ENCODE assay signal across 22 mouse cellular contexts in the genomic region with DNA sequence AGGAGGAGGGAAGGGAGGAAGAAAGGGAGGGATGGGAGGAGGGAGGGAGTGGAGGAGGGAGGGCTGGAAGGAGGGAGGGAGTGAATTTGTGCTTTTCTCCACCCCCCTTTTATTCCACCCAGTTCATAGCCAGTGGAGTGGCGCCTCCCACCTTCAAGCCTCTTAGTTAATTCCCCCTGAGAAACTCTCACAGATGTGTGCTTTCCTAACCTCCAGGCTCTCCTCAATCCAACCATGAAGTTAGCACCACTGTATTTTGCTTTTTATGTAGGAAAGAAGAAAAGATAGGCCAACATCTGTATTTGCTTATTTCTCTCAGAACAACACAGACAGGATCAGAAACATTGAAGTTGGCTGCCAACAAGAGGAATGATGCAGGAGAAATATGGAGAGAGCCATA.
DNase-seq lines count a peak whose midpoint lies in the region; ATAC-seq and TF ChIP-seq lines count a peak whose summit lies in the region.
"Had no signal": no experiment of that assay in that cellular context is flagged by ENCODE, and none has a peak within 500 bp of the region (broad histone marks: within the 10 kb centered on the region; RNA-seq: fewer than 3 reads in every experiment).

No protein-coding gene starts in this region.

- TF ChIP-seq CTCF in kidney, postnatal 0 days (IDR thresholded peaks at IDR 0.05; ENCODE audit: low read depth), result no peak

- ATAC-seq in embryonic facial prominence, embryonic 14.5 days (ENCODE audit: low read depth), result 0 out of 2 replicates have a peak, but pooled peaks have one; percentile 26
- no peak for ATAC-seq in kidney, postnatal 0 days (replicated peaks; ENCODE audit: low FRiP score, low read depth)
- ATAC-seq in kidney, embryonic 15.5 days (replicated peaks; ENCODE audit: low FRiP score), result no peak
- peak; percentile 37; the same call in 1 of the 2 replicates for ATAC-seq in limb, embryonic 14.5 days (ENCODE audit: low FRiP score, low read depth)
- ATAC-seq: activated CD4-positive, CD25-positive, alpha-beta regulatory T cell, adult 4 months; CD4-positive, CD25-positive, alpha-beta regulatory T cell, adult 4 months; forebrain, embryonic 15.5 days; forebrain, postnatal 0 days; Patski had no signal

- WGBS in embryonic facial prominence, embryonic 14.5 days, result 46% methylated on average over 1 of the region's 1 CpGs
- 54% methylated on average over 1 of the region's 1 CpGs for WGBS in embryonic facial prominence, embryonic 10.5 days
- 37% methylated on average over 1 of the region's 1 CpGs for WGBS in kidney, postnatal 0 days
- WGBS in kidney, embryonic 15.5 days, result 43% methylated on average over 1 of the region's 1 CpGs
- WGBS in limb, embryonic 14.5 days, result 17% methylated on average over 1 of the region's 1 CpGs

- peak; percentile 60 for DNase-seq in embryonic facial prominence, embryonic 14.5 days (ENCODE audit: low spot score)
- no peak for DNase-seq in embryonic facial prominence, embryonic 10.5 days (ENCODE audit: low spot score)
- DNase-seq in kidney, postnatal 0 days (ENCODE audit: low spot score), result peak; percentile 30
- no peak for DNase-seq in limb, embryonic 14.5 days (ENCODE audit: low spot score)
- DNase-seq: adrenal gland, adult 8-10 months; adrenal gland, postnatal 14 days; adrenal gland, postnatal 36 days; B cell, adult 2 months; cerebellum, adult 11-12 months; cerebellum, adult 2 months; cerebellum, adult 9-10 months; cerebellum, postnatal 10 days; cerebellum, postnatal 25 days; forebrain, postnatal 0 days had no signal

- H3K4me1 ChIP-seq in embryonic facial prominence, embryonic 14.5 days (ENCODE audit: control insufficient read depth, insufficient read depth, low read length), result no peaks in the 10 kb centered on the region; the same call in 1 of the 2 replicates
- peaks cover 4% of the 10 kb centered on the region; the same call in 1 of the 2 replicates for H3K4me1 ChIP-seq in embryonic facial prominence, embryonic 10.5 days
- no peaks in the 10 kb centered on the region for H3K4me1 ChIP-seq in kidney, postnatal 0 days (replicated peaks; ENCODE audit: insufficient read depth, low read length)
- H3K4me1 ChIP-seq in kidney, embryonic 15.5 days, result no peaks in the 10 kb centered on the region
- no peaks in the 10 kb centered on the region for H3K4me1 ChIP-seq in limb, embryonic 14.5 days (ENCODE audit: control insufficient read depth, insufficient read depth, low read length)
- H3K4me1 ChIP-seq: forebrain, embryonic 12.5 days; forebrain, embryonic 15.5 days had no signal

- no peak overlapping the region; the same call in 1 of the 2 replicates for H3K27ac ChIP-seq in embryonic facial prominence, embryonic 14.5 days (replicated peaks; ENCODE audit: low read depth, low read length)
- H3K27ac ChIP-seq in embryonic facial prominence, embryonic 10.5 days (replicated peaks), result no peak overlapping the region
- no peak overlapping the region for H3K27ac ChIP-seq in kidney, postnatal 0 days
- H3K27ac ChIP-seq in kidney, embryonic 15.5 days, result no peak overlapping the region
- H3K27ac ChIP-seq in limb, embryonic 14.5 days (replicated peaks; ENCODE audit: low read depth, low read length), result no peak overlapping the region
- H3K27ac ChIP-seq: embryonic facial prominence, embryonic 13.5 days; forebrain, embryonic 12.5 days; forebrain, embryonic 15.5 days had no signal

- H3K4me3 ChIP-seq in embryonic facial prominence, embryonic 14.5 days (ENCODE audit: low read depth, low read length), result no peak overlapping the region
- no peak overlapping the region for H3K4me3 ChIP-seq in embryonic facial prominence, embryonic 10.5 days
- no peak overlapping the region for H3K4me3 ChIP-seq in kidney, postnatal 0 days (replicated peaks; ENCODE audit: low read depth, low read length)
- no peak overlapping the region for H3K4me3 ChIP-seq in kidney, embryonic 15.5 days (replicated peaks)
- no peak overlapping the region for H3K4me3 ChIP-seq in limb, embryonic 14.5 days (replicated peaks; ENCODE audit: low read length)
- H3K4me3 ChIP-seq: embryonic facial prominence, embryonic 13.5 days; forebrain, embryonic 12.5 days; forebrain, embryonic 15.5 days had no signal

- no peak for TF ChIP-seq POLR2A in limb, embryonic 14.5 days (IDR thresholded peaks at IDR 0.05; ENCODE audit: borderline replicate concordance, extremely low read depth, insufficient read depth, insufficient read length)

- no peaks in the 10 kb centered on the region for H3K36me3 ChIP-seq in embryonic facial prominence, embryonic 14.5 days (ENCODE audit: control insufficient read depth, insufficient read depth, low read length)
- no peaks in the 10 kb centered on the region for H3K36me3 ChIP-seq in embryonic facial prominence, embryonic 10.5 days (replicated peaks)
- H3K36me3 ChIP-seq in kidney, postnatal 0 days (ENCODE audit: insufficient read depth, low read length), result no peaks in the 10 kb centered on the region
- H3K36me3 ChIP-seq in kidney, embryonic 15.5 days, result no peaks in the 10 kb centered on the region
- no peaks in the 10 kb centered on the region for H3K36me3 ChIP-seq in limb, embryonic 14.5 days (ENCODE audit: control insufficient read depth, insufficient read depth, low read length)
- H3K36me3 ChIP-seq: embryonic facial prominence, embryonic 13.5 days; forebrain, embryonic 12.5 days; forebrain, embryonic 15.5 days; G1E had no signal

- H3K9me3 ChIP-seq in embryonic facial prominence, embryonic 14.5 days (ENCODE audit: control insufficient read depth, low read length), result no peaks in the 10 kb centered on the region
- H3K9me3 ChIP-seq in embryonic facial prominence, embryonic 10.5 days, result no peaks in the 10 kb centered on the region
- no peaks in the 10 kb centered on the region for H3K9me3 ChIP-seq in kidney, postnatal 0 days (replicated peaks; ENCODE audit: low read length)
- no peaks in the 10 kb centered on the region for H3K9me3 ChIP-seq in kidney, embryonic 15.5 days (replicated peaks)
- H3K9me3 ChIP-seq in limb, embryonic 14.5 days (ENCODE audit: control insufficient read depth, low read length), result no peaks in the 10 kb centered on the region
- H3K9me3 ChIP-seq: embryonic facial prominence, embryonic 13.5 days; forebrain, embryonic 12.5 days; forebrain, embryonic 15.5 days; G1E had no signal

- no peak overlapping the region for H3K4me2 ChIP-seq in embryonic facial prominence, embryonic 14.5 days (ENCODE audit: low read depth, low read length)
- no peak overlapping the region for H3K4me2 ChIP-seq in kidney, postnatal 0 days (ENCODE audit: low read length)
- no peak overlapping the region for H3K4me2 ChIP-seq in kidney, embryonic 15.5 days
- H3K4me2 ChIP-seq in limb, embryonic 14.5 days (replicated peaks; ENCODE audit: low read depth, low read length, severe bottlenecking), result no peak overlapping the region
- H3K4me2 ChIP-seq: embryonic facial prominence, embryonic 13.5 days; forebrain, embryonic 12.5 days; forebrain, embryonic 15.5 days had no signal

- no peaks in the 10 kb centered on the region for H3K27me3 ChIP-seq in embryonic facial prominence, embryonic 14.5 days (replicated peaks; ENCODE audit: control insufficient read depth, insufficient read depth, low read length)
- H3K27me3 ChIP-seq in embryonic facial prominence, embryonic 10.5 days (replicated peaks; ENCODE audit: low read depth, poor library complexity, severe bottlenecking), result no peaks in the 10 kb centered on the region
- H3K27me3 ChIP-seq in kidney, postnatal 0 days (ENCODE audit: insufficient read depth, low read length), result no peaks in the 10 kb centered on the region
- H3K27me3 ChIP-seq in kidney, embryonic 15.5 days, result no peaks in the 10 kb centered on the region
- no peaks in the 10 kb centered on the region for H3K27me3 ChIP-seq in limb, embryonic 14.5 days (ENCODE audit: control insufficient read depth, insufficient read depth, low read length)
- H3K27me3 ChIP-seq: embryonic facial prominence, embryonic 13.5 days; forebrain, embryonic 12.5 days; forebrain, embryonic 15.5 days; Patski had no signal

- no peak overlapping the region for H3K9ac ChIP-seq in embryonic facial prominence, embryonic 14.5 days (ENCODE audit: low read depth, low read length)
- no peak overlapping the region for H3K9ac ChIP-seq in kidney, postnatal 0 days (ENCODE audit: low read depth, low read length)
- no peak overlapping the region for H3K9ac ChIP-seq in kidney, embryonic 15.5 days
- H3K9ac ChIP-seq in limb, embryonic 14.5 days (ENCODE audit: low read depth, low read length, severe bottlenecking), result no peak overlapping the region
- H3K9ac ChIP-seq: embryonic facial prominence, embryonic 13.5 days; forebrain, embryonic 12.5 days; forebrain, embryonic 15.5 days; forebrain, postnatal 0 days had no signal

Comparison
In these comparisons a context has a peak if more than half of its experiments do, and no peak if none do; other contexts are left out.
1. DNase-seq: peak in embryonic facial prominence, embryonic 14.5 days (single experiment) and kidney, postnatal 0 days (single experiment); none in embryonic facial prominence, embryonic 10.5 days (single experiment) and limb, embryonic 14.5 days (single experiment).
2. ATAC-seq: peak in embryonic facial prominence, embryonic 14.5 days (single experiment) and limb, embryonic 14.5 days (single experiment); none in kidney, postnatal 0 days (single experiment) and kidney, embryonic 15.5 days (single experiment).